Mouse (Mus musculus): ENCODE results near the gene Pdia6. TPM values are rescaled to one million over a fixed set of nuclear protein-coding genes. Genes with fewer than 3 reads are reported as not detected.

The Pdia6 gene
- total and polyA plus RNA-seq, 2 experiments from 2014 or later: 76.3 to 194 TPM

DNA sequence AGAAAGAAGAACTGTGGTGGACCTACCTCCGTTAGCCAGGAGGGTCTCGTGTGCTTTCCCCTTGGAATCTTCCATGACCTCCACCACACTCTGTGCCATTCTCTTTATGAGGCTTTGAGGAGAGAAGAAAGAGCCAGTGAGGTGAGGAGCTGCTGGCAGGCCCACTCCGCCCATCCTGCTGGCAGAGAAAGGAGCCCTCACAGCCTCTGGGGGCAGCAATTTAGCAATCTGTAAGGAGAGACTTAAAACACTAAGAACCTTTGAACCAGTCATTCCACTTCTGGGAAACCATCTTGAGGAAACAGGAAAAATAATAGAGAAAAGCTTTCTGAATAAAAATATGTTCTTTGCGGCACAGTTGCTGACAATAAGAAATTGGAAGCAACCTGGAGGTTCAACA, 41.9 kb downstream of the Pdia6 start:
- Histone ChIP-seq H3K9ac (replicated peaks; ENCODE audit: low read length) (no peak overlapping the region), H3K4me2 (ENCODE audit: low read depth, low read length) (no peak overlapping the region), H3K27me3 (ENCODE audit: insufficient read depth, low read length) (no peaks in the 10 kb centered on the region), H3K27ac (no peak overlapping the region), H3K4me3 (ENCODE audit: low read length) (no peak overlapping the region), H3K9me3 (ENCODE audit: low read length) (no peaks in the 10 kb centered on the region), H3K4me1 (ENCODE audit: insufficient read depth, low read length) (no peaks in the 10 kb centered on the region), H3K36me3 (ENCODE audit: insufficient read depth, low read length) (no peaks in the 10 kb centered on the region)
- DNase-seq (ENCODE audit: low spot score): no peak
- 39% methylated on average over 4 of the region's 4 CpGs for whole genome bisulfite sequencing
- no peak for ATAC-seq
- no peak for TF ChIP-seq CTCF (IDR thresholded peaks at IDR 0.05; ENCODE audit: low read depth)

DNA sequence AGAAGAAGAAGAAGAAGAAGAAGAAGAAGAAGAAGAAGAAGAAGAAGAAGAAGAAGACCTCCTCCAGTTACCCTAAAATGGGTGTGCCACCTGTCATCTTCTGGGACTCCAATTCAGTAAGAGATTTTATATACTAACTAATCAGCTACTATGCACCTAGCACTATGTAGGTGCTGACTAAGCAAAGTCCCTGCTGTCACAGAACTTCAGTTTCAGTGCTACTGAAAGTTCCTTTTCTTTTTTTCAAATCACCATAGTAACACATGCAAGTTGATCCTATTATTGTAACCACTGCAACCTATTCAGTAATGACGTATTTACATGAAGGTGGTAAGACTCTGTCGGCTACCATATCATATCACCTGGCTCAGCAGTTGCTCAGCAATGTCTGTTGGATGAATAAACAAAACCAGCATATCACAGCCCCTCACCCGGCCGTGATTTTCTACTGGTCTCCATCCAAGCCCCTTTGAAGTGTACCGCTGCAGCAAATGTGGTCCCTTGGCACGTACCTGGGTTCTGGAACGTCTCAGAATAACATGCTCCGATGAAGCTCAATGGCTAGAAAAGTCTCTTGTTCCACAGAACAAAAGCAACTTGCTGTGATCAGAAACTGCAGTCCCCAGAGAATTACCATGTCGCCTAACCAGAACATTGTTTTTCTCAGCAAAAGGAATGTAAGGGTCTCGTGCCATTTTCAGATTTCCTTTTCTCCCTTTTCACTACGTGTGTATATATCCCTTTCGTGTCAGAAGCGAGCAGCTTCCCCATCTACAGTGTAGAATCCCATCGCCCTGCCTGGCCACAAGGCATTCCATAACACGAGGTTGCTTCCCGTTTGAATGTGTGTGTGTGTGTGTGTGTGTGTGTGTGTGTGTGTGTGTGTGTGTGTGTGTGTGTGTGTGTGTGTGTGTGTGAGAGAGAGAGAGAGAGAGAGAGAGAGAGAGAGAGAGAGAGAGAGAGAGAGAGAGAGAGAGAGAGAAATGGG, 44.8 kb downstream of the Pdia6 start:
- ATAC-seq: peak; percentile 51; the same call in 1 of the 2 replicates
- Histone ChIP-seq H3K4me1 (ENCODE audit: insufficient read depth, low read length) (no peaks in the 10 kb centered on the region), H3K9me3 (ENCODE audit: low read length) (no peaks in the 10 kb centered on the region), H3K9ac (replicated peaks; ENCODE audit: low read length) (no peak overlapping the region), H3K4me3 (ENCODE audit: low read length) (no peak overlapping the region), H3K27me3 (ENCODE audit: insufficient read depth, low read length) (no peaks in the 10 kb centered on the region), H3K36me3 (ENCODE audit: insufficient read depth, low read length) (no peaks in the 10 kb centered on the region), H3K27ac (no peak overlapping the region), H3K4me2 (ENCODE audit: low read depth, low read length) (peak overlapping the region; percentile 23; the same call in 1 of the 2 replicates)
- TF ChIP-seq CTCF (IDR thresholded peaks at IDR 0.05; ENCODE audit: low read depth): no peak
- WGBS: 29% methylated on average over 15 of the region's 16 CpGs
- peak; percentile 8 for DNase-seq (ENCODE audit: low spot score)

DNA sequence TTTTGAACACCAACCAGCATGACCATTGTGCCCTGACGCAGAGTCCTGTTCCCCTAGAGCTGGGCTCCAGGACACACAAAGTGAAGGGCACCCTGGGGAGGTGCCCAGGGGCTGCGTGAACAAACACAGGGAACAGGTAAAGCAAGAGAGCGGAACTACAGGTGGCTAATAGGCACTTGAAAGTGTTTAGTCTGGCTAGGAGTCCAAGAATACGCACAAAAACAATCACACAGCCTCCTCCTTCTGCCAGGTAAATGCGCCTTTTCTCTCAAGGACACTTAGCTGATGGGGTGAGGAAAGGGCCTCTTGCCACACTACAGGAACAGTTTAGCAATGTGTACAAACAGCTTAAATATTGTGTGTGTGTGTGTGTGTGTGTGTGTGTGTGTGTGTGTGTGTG, 49.8 kb downstream of the Pdia6 start:
- H3K27me3 ChIP-seq (ENCODE audit: insufficient read depth, low read length): no peaks in the 10 kb centered on the region
- ATAC-seq (no peak), DNase-seq (ENCODE audit: low spot score) (no peak)
- no peak for TF ChIP-seq CTCF (IDR thresholded peaks at IDR 0.05; ENCODE audit: low read depth)
- no peaks in the 10 kb centered on the region for H3K4me1 ChIP-seq (ENCODE audit: insufficient read depth, low read length)
- H3K36me3 ChIP-seq (ENCODE audit: insufficient read depth, low read length): no peaks in the 10 kb centered on the region
- no peak overlapping the region for H3K9ac ChIP-seq (replicated peaks; ENCODE audit: low read length)
- 93% methylated on average over 5 of the region's 5 CpGs for WGBS
- H3K4me3 ChIP-seq (ENCODE audit: low read length): no peak overlapping the region
- H3K27ac ChIP-seq: no peak overlapping the region
- no peak overlapping the region for H3K4me2 ChIP-seq (ENCODE audit: low read depth, low read length)
- no peaks in the 10 kb centered on the region for H3K9me3 ChIP-seq (ENCODE audit: low read length)

DNA sequence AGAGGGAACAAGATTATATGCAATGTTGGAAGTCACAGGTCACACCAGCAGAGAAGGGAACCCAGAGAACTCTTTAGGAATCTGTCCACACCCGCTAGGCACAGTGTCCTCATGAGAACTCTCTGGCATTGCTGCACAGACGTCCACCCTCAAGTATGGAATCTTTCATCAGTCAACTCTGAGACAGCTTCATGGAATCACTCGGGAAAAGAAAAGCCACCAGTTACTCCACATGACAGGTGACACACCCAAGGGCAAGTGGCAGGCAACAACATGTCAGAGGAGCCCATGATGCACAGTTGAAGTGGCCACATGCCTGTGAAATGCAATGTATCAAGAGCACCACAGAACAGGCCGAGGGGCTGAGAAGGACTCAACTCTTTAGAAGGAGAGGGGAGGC, 51.6 kb downstream of the Pdia6 start:
- no peak for TF ChIP-seq CTCF (IDR thresholded peaks at IDR 0.05; ENCODE audit: low read depth)
- Histone ChIP-seq H3K27ac (no peak overlapping the region), H3K4me3 (ENCODE audit: low read length) (no peak overlapping the region), H3K9ac (replicated peaks; ENCODE audit: low read length) (no peak overlapping the region), H3K36me3 (ENCODE audit: insufficient read depth, low read length) (no peaks in the 10 kb centered on the region), H3K4me1 (ENCODE audit: insufficient read depth, low read length) (no peaks in the 10 kb centered on the region), H3K4me2 (ENCODE audit: low read depth, low read length) (no peak overlapping the region), H3K27me3 (ENCODE audit: insufficient read depth, low read length) (peaks cover 2% of the 10 kb centered on the region; the same call in 1 of the 2 replicates), H3K9me3 (ENCODE audit: low read length) (no peaks in the 10 kb centered on the region)
- no peak for ATAC-seq
- DNase-seq (ENCODE audit: low spot score): no peak
- whole genome bisulfite sequencing: 73% methylated on average over 4 of the region's 4 CpGs

DNA sequence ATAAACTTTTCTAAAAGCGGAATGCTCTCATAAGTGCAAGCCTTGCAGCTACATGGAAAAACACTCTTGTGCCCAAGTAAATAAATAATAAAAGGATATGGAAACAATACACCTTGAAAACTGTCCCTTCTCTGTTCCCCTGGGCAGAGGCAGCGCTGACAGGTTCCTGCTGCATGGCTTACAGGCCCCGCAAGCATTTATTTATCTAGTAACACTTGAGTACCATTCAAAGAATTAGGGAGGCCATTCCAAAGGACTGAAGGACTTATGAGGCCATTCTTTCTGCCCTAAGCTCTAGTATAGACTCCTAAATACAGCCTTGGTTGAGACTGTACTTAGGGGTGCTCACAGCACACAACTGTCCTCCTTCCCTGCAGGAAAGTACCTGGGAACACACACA, 52.1 kb downstream of the Pdia6 start:
- H3K4me2 ChIP-seq (ENCODE audit: low read depth, low read length): no peak overlapping the region
- DNase-seq (ENCODE audit: low spot score) (no peak), ATAC-seq (no peak)
- WGBS: 79% methylated on average over 3 of the region's 3 CpGs
- H3K4me1 ChIP-seq (ENCODE audit: insufficient read depth, low read length): no peaks in the 10 kb centered on the region
- no peaks in the 10 kb centered on the region for H3K36me3 ChIP-seq (ENCODE audit: insufficient read depth, low read length)
- peaks cover 4% of the 10 kb centered on the region; the same call in 1 of the 2 replicates for H3K27me3 ChIP-seq (ENCODE audit: insufficient read depth, low read length)
- no peak overlapping the region for H3K27ac ChIP-seq
- no peak overlapping the region for H3K4me3 ChIP-seq (ENCODE audit: low read length)
- H3K9ac ChIP-seq (replicated peaks; ENCODE audit: low read length): no peak overlapping the region
- H3K9me3 ChIP-seq (ENCODE audit: low read length): no peaks in the 10 kb centered on the region
- TF ChIP-seq CTCF (IDR thresholded peaks at IDR 0.05; ENCODE audit: low read depth): no peak

GRCm38 (mm10) chr12:17324549-17325470, 58.5 kb downstream of the Pdia6 start:
- Histone ChIP-seq H3K27me3 (ENCODE audit: insufficient read depth, low read length) (peaks cover 11% of the 10 kb centered on the region; the same call in 1 of the 2 replicates), H3K27ac (no peak overlapping the region), H3K9ac (replicated peaks; ENCODE audit: low read length) (peak overlapping the region; percentile 47), H3K4me3 (ENCODE audit: low read length) (peak overlapping the region; percentile 38), H3K9me3 (ENCODE audit: low read length) (no peaks in the 10 kb centered on the region), H3K36me3 (ENCODE audit: insufficient read depth, low read length) (no peaks in the 10 kb centered on the region), H3K4me1 (ENCODE audit: insufficient read depth, low read length) (0 out of 2 replicates have a peak, but pooled peaks cover 5% of the 10 kb centered on the region), H3K4me2 (ENCODE audit: low read depth, low read length) (peak overlapping the region; percentile 79)
- 3% methylated on average over 51 of the region's 51 CpGs for WGBS
- no peak for DNase-seq (ENCODE audit: low spot score)
- no peak for TF ChIP-seq CTCF (IDR thresholded peaks at IDR 0.05; ENCODE audit: low read depth)
- ATAC-seq: peak; percentile 52

All from hindbrain, postnatal 0 days (tissue).